Mouse (Mus musculus) ES-E14 (cell line): ENCODE results near the gene Ilvbl. TPM values are rescaled to one million over a fixed set of nuclear protein-coding genes. Genes with fewer than 3 reads are reported as not detected.

ENCODE experiments used
- DNase-seq: peaks from one replicate; pipeline ENCODE4 v3.0.0-alpha.2; 2013; ENCODE audit warnings: low read depth, low spot score
- H3K27ac ChIP-seq: 2 replicates; pipeline ENCODE4 v1.5.1; 2012; ENCODE audit warnings: low read depth, mild to moderate bottlenecking, low read length, moderate library complexity, mixed read lengths; ENCODE audit not compliant: poor library complexity, insufficient read depth, severe bottlenecking
- H3K36me3 ChIP-seq: 2 replicates; pipeline ENCODE4 v1.6.1; 2012; ENCODE audit warnings: mild to moderate bottlenecking, low read length, moderate library complexity, mixed read lengths; ENCODE audit not compliant: control insufficient read depth, poor library complexity, insufficient read depth, severe bottlenecking
- H3K4me1 ChIP-seq, 2 experiments: fragments of 150-350 bp in 1 of 2; sonication (generic) in 1 of 2; 2 replicates each; pipeline ENCODE4 v1.6.1; 2012; ENCODE audit warnings: low read length in 2 of 2, mild to moderate bottlenecking in 1 of 2, mixed read lengths in 1 of 2; ENCODE audit not compliant: control insufficient read depth in 2 of 2, insufficient read depth in 2 of 2, poor library complexity in 1 of 2
- H3K4me3 ChIP-seq, 2 experiments: fragments of 150-350 bp in 1 of 2; sonication (generic) in 1 of 2; 2 replicates each; pipeline ENCODE4 v1.5.1; 2012; ENCODE audit warnings: low read length in 2 of 2, low read depth in 1 of 2, mild to moderate bottlenecking in 1 of 2, mixed read lengths in 1 of 2; ENCODE audit not compliant: insufficient read depth in 1 of 2, poor library complexity in 1 of 2, severe bottlenecking in 1 of 2
- H3K9ac ChIP-seq: 2 replicates; pipeline ENCODE4 v1.6.1; 2012; ENCODE audit warnings: low read depth, mild to moderate bottlenecking, low read length, mixed read lengths; ENCODE audit not compliant: poor library complexity, insufficient read depth, severe bottlenecking
- H3K9me3 ChIP-seq: fragments of 150-350 bp; sonication (generic); 2 replicates; pipeline ENCODE4 v1.6.1; 2012; ENCODE audit warnings: low read depth, mild to moderate bottlenecking, low read length; ENCODE audit not compliant: control insufficient read depth, insufficient read depth
- CHD2 ChIP-seq: IDR thresholded peaks from 2 replicates; pipeline ENCODE4 v1.6.1; 2014; ENCODE audit warnings: mild to moderate bottlenecking, low read depth, low read length, inconsistent platforms
- HCFC1 ChIP-seq: IDR thresholded peaks from 2 replicates; pipeline ENCODE4 v1.6.1; 2012; ENCODE audit warnings: low read length, inconsistent platforms, borderline replicate concordance; ENCODE audit not compliant: insufficient read depth
- MAFK ChIP-seq: IDR thresholded peaks from 2 replicates; pipeline ENCODE4 v1.6.1; 2014; ENCODE audit warnings: mild to moderate bottlenecking, low read depth, low read length, inconsistent platforms; ENCODE audit not compliant: insufficient read depth
- ZC3H11A ChIP-seq: IDR thresholded peaks from 2 replicates; pipeline ENCODE4 v1.6.1; 2012; ENCODE audit warnings: low read depth, mild to moderate bottlenecking, inconsistent platforms, low read length, borderline replicate concordance
- ZNF384 ChIP-seq: IDR thresholded peaks from 2 replicates; pipeline ENCODE4 v1.6.1; 2012; ENCODE audit warnings: low read depth, low read length, inconsistent platforms
- in situ Hi-C, 2 experiments: fragments of 600-800 bp; cut with MboI; formaldehyde crosslinking; loops; one replicate each; pipeline ENCODE4 v1.15.1; 2025; ENCODE audit warnings: low sequenced_read_pairs in 2 of 2, inconsistent platforms in 1 of 2; ENCODE audit not compliant: unreplicated experiment in 2 of 2
- total RNA-seq: library from RNA; depleted of rRNA; stranded (reverse); fragments of 300-350 nt; gene quantifications from 2 replicates; pipeline ENCODE4 v1.2.3, GENCODE M21; 2012

The Ilvbl gene
- total RNA-seq, 1 experiment = 25.5 TPM

- Histone ChIP-seq H3K9me3 (no peaks in the 10 kb centered on the region), H3K4me1 (peaks cover 0 to 2% of the 10 kb centered on the region in 2 experiments; a peak in 2 of 4 replicates), H3K27ac (no peak overlapping the region), H3K36me3 (no peaks in the 10 kb centered on the region), H3K9ac (no peak overlapping the region), H3K4me3 (no peak overlapping the region)
- DNase-seq = no peak
- in situ Hi-C loops = no loop called here
- no peak for TF ChIP-seq ZNF384
- TF ChIP-seq ZC3H11A = no peak
- TF ChIP-seq HCFC1 = no peak
- TF ChIP-seq MAFK = no peak
- no peak for TF ChIP-seq CHD2
Observed at GRCm38 (mm10) chr10:78569191-78569590, 5.0 kb upstream of the Ilvbl start.

GRCm38 (mm10) chr10:78569686-78570085 is 4.5 kb upstream of the Ilvbl start:
- TF ChIP-seq MAFK (no peak), ZC3H11A (no peak), CHD2 (no peak), HCFC1 (no peak), ZNF384 (no peak)
- Histone ChIP-seq H3K4me1 (peaks cover 0 to 2% of the 10 kb centered on the region in 2 experiments; a peak in 2 of 4 replicates), H3K36me3 (no peaks in the 10 kb centered on the region), H3K9me3 (no peaks in the 10 kb centered on the region), H3K9ac (no peak overlapping the region), H3K4me3 (no peak overlapping the region), H3K27ac (no peak overlapping the region)
- in situ Hi-C loops = no loop called here
- no peak for DNase-seq

DNA sequence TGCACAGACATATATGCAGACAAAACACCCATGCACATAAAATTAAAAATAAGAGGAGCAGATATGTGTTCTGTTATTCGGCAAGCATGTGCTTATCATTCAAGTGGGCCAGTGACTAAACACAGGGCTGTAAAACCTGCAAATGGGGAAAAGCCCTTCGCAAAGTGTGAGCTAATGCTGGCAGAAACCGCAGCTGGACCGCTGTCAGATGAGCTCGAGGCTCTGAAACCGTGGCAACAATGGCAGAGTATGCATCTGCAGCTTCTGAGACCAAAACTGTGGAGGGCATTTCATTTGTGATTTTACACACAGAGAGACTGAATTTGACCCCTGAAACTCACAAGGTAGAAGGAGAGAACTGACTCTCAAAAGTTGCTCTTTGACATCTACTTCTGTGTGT is 3.7 kb upstream of the Ilvbl start:
- no peak overlapping the region for H3K4me3 ChIP-seq
- H3K9ac ChIP-seq = no peak overlapping the region
- no peak for TF ChIP-seq MAFK
- no peak for TF ChIP-seq ZC3H11A
- no peak for TF ChIP-seq CHD2
- no peak for TF ChIP-seq ZNF384
- TF ChIP-seq HCFC1 = no peak
- H3K9me3 ChIP-seq = no peaks in the 10 kb centered on the region
- DNase-seq = no peak
- H3K4me1 ChIP-seq = peaks cover 0 to 2% of the 10 kb centered on the region in 2 experiments; a peak in 2 of 4 replicates
- no peak overlapping the region for H3K27ac ChIP-seq
- in situ Hi-C loops = no loop called here
- H3K36me3 ChIP-seq = no peaks in the 10 kb centered on the region

DNA sequence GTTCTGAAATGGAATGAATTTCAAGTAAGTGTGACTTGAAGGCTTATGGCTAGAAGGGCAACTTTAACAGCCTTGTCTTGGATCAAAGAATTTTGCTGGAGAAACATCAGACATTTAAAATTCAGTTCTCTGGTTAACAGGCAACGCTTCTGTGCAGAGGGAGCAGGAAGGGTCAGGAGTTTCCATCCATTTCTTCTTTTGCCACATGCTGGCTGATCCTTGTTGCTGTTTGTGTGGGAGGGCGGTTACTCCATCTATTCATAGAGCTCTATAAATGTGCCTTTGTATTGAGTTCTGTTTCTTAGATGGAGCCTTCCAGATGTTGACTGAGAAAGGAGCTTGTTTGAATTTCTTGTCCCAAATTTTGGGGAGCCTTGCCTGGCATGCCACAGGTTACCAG is 3.2 kb upstream of the Ilvbl start:
- no peak overlapping the region for H3K4me3 ChIP-seq
- H3K36me3 ChIP-seq = no peaks in the 10 kb centered on the region
- H3K4me1 ChIP-seq = peaks cover 0 to 2% of the 10 kb centered on the region in 2 experiments; a peak in 2 of 4 replicates
- in situ Hi-C loops = no loop called here
- no peak overlapping the region for H3K27ac ChIP-seq
- H3K9me3 ChIP-seq = no peaks in the 10 kb centered on the region
- H3K9ac ChIP-seq = no peak overlapping the region
- DNase-seq = no peak
- TF ChIP-seq ZC3H11A (no peak), HCFC1 (no peak), ZNF384 (no peak), MAFK (no peak), CHD2 (no peak)

- H3K4me1 ChIP-seq = peaks cover 0 to 2% of the 10 kb centered on the region in 2 experiments; a peak in 2 of 4 replicates
- H3K36me3 ChIP-seq = peaks cover 5% of the 10 kb centered on the region; the same call in 1 of the 2 replicates
- TF ChIP-seq ZC3H11A = no peak
- TF ChIP-seq CHD2 = no peak
- TF ChIP-seq HCFC1 = no peak
- no peak for TF ChIP-seq MAFK
- TF ChIP-seq ZNF384 = no peak
- in situ Hi-C loops = no loop called here
- H3K9ac ChIP-seq = no peak overlapping the region
- DNase-seq = no peak
- no peaks in the 10 kb centered on the region for H3K9me3 ChIP-seq
- H3K4me3 ChIP-seq = no peak overlapping the region
- no peak overlapping the region for H3K27ac ChIP-seq
Observed at GRCm38 (mm10) chr10:78573226-78573625, 920 bp upstream of the Ilvbl start.
